Mouse (Mus musculus) forebrain, postnatal 0 days (tissue): ENCODE measurements at regions not wholly inside any gene's neighbourhood (a gene's known extent, or its start where the extent isn't known, plus 50 kb on each side); places are given as distances from the start of the nearest gene placed in this dataset.

Source experiments
- ATAC-seq: fragments of 200-750 bp; cut with Nextera tagmentation; 2 replicates; pipeline ENCODE4 v1.8.0; 2017; ENCODE audit warnings: mild to moderate bottlenecking, moderate library complexity
- DNase-seq: peaks from one replicate; pipeline ENCODE4 v3.0.0-alpha.2; 2015
- H3K27ac ChIP-seq: fragments of 300-500 bp; sonication (generic); 2 replicates; pipeline ENCODE4 v1.5.1; 2014; ENCODE audit warnings: low read depth, mild to moderate bottlenecking, antibody characterized with exemption, low read length, moderate library complexity, mixed read lengths
- H3K27me3 ChIP-seq: fragments of 300-500 bp; sonication (generic); 2 replicates; pipeline ENCODE4 v1.6.1; 2014; ENCODE audit warnings: mild to moderate bottlenecking, low read length, mixed read lengths; ENCODE audit not compliant: insufficient read depth
- H3K36me3 ChIP-seq: fragments of 300-500 bp; sonication (generic); 2 replicates; pipeline ENCODE4 v1.6.1; 2014; ENCODE audit warnings: mild to moderate bottlenecking, moderate library complexity; ENCODE audit not compliant: insufficient read depth
- H3K4me1 ChIP-seq: fragments of 300-500 bp; sonication (generic); 2 replicates; pipeline ENCODE4 v1.6.1; 2014; ENCODE audit warnings: antibody characterized with exemption; ENCODE audit not compliant: insufficient read depth
- H3K4me2 ChIP-seq: fragments of 300-500 bp; sonication (generic); 2 replicates; pipeline ENCODE4 v1.6.1; 2014; ENCODE audit warnings: low read depth, mild to moderate bottlenecking, moderate library complexity
- H3K4me3 ChIP-seq: fragments of 300-500 bp; sonication (generic); 2 replicates; pipeline ENCODE4 v1.5.1; 2014; ENCODE audit warnings: low read depth, low read length, mixed read lengths
- H3K9ac ChIP-seq: fragments of 300-500 bp; sonication (generic); 2 replicates; pipeline ENCODE4 v1.6.1; 2014; ENCODE audit warnings: mild to moderate bottlenecking
- H3K9me3 ChIP-seq: fragments of 300-500 bp; sonication (generic); 2 replicates; pipeline ENCODE4 v1.6.1; 2016; ENCODE audit warnings: low read length
- CTCF ChIP-seq: sonication (generic); IDR thresholded peaks from 2 replicates; pipeline ENCODE4 v1.5.1; 2016; ENCODE audit warnings: antibody characterized with exemption, control low read depth, low read depth
- WGBS: fragments of 180-500 bp; shearing (Covaris S2); extraction: QIAGEN DNeasy Blood & Tissue Kit; methylation state at CpG from one replicate; pipeline ENCODE4 v1.1.7; 2014; 5-methylcytosine and 5-hydroxymethylcytosine counted together

- Histone ChIP-seq H3K4me3 (no peak overlapping the region), H3K9ac (no peak overlapping the region), H3K9me3 (no peaks in the 10 kb centered on the region), H3K4me2 (no peak overlapping the region), H3K27me3 (no peaks in the 10 kb centered on the region), H3K27ac (no peak overlapping the region), H3K4me1 (no peaks in the 10 kb centered on the region), H3K36me3 (no peaks in the 10 kb centered on the region)
- DNase-seq (peak; percentile 7), ATAC-seq (peak; percentile 40; the same call in 1 of the 2 replicates)
- 21% methylated on average over 5 of the region's 5 CpGs for WGBS
- TF ChIP-seq CTCF = no peak
Observed at GRCm38 (mm10) chr12:88530450-88531143, 170.2 kb downstream of the Adck1 start.

DNA sequence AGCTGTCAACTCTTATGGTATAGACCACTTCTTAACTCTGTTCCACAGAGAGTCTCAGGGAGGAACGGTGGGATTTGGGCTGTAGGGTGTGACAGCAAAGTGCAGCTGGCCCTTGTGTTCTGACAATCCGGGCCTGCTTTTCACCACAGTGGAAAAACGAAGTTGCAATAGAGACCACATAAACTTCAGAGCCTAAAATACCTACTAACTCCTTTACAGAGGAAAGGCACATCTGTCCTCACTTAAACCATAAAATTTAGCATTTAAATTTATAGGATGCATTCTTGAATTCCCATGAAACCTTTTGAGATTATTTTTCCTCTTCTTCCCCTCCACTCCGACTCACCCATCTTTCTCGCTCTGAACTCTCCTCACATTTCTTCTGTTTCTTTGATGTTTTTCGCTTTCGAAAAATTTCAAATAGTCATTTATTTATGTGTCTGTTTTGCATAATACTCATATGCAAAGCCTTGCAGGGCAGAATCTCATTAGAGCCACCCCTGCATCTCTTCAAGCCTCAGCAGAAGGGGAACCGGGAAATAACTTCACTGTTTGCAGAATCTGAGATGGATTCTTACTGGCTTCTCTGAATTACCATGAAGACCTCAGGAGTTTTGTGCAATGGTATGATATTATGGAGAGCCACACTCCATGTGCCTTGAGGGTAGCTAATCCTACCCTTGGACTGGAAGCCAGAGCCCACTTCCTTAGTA is 172.1 kb downstream of the Adck1 start:
- TF ChIP-seq CTCF = no peak
- Histone ChIP-seq H3K4me1 (no peaks in the 10 kb centered on the region), H3K27me3 (no peaks in the 10 kb centered on the region), H3K9me3 (no peaks in the 10 kb centered on the region), H3K4me3 (no peak overlapping the region), H3K27ac (no peak overlapping the region), H3K36me3 (no peaks in the 10 kb centered on the region), H3K9ac (no peak overlapping the region), H3K4me2 (no peak overlapping the region)
- ATAC-seq (no peak), DNase-seq (no peak)
- WGBS = 73% methylated on average over 8 of the region's 8 CpGs

- no peak overlapping the region for H3K27ac ChIP-seq
- H3K4me2 ChIP-seq = no peak overlapping the region
- no peaks in the 10 kb centered on the region for H3K36me3 ChIP-seq
- no peak overlapping the region for H3K9ac ChIP-seq
- no peak for DNase-seq
- no peaks in the 10 kb centered on the region for H3K27me3 ChIP-seq
- 78% methylated on average over 1 of the region's 1 CpGs for WGBS
- TF ChIP-seq CTCF = no peak
- ATAC-seq = no peak
- H3K4me1 ChIP-seq = no peaks in the 10 kb centered on the region
- no peaks in the 10 kb centered on the region for H3K9me3 ChIP-seq
- H3K4me3 ChIP-seq = no peak overlapping the region
Observed at GRCm38 (mm10) chr12:88551856-88552255, 170.8 kb upstream of the Nrxn3 start.

- 77% methylated on average over 2 of the region's 2 CpGs for WGBS
- Histone ChIP-seq H3K9ac (no peak overlapping the region), H3K4me2 (no peak overlapping the region), H3K9me3 (no peaks in the 10 kb centered on the region), H3K4me1 (no peaks in the 10 kb centered on the region), H3K27ac (no peak overlapping the region), H3K27me3 (no peaks in the 10 kb centered on the region), H3K36me3 (no peaks in the 10 kb centered on the region), H3K4me3 (no peak overlapping the region)
- ATAC-seq (no peak), DNase-seq (no peak)
- no peak for TF ChIP-seq CTCF
Observed at GRCm38 (mm10) chr12:88555475-88555874, 167.2 kb upstream of the Nrxn3 start.

DNA sequence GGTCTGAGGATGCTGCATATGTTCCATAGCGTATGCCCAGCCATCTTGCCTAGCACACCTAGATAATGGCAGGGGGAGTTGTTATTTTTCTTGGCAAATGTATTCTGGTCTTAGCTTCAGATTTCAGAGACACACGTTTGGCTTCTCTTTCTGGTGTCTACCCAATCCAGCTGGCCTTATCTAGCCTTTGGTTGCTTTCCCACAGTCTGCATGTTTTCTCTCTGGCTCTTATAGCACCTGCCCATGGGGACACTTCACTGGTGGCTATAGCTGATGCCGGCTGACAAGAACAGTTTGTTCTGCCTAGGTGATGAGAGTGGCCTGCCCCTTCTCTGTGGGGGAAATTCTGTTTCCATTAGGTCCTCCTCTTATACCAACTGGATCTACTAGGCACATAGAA is 164.6 kb upstream of the Nrxn3 start:
- Histone ChIP-seq H3K9ac (no peak overlapping the region), H3K4me3 (no peak overlapping the region), H3K4me1 (no peaks in the 10 kb centered on the region), H3K4me2 (no peak overlapping the region), H3K27ac (no peak overlapping the region), H3K36me3 (no peaks in the 10 kb centered on the region), H3K27me3 (no peaks in the 10 kb centered on the region), H3K9me3 (no peaks in the 10 kb centered on the region)
- no peak for TF ChIP-seq CTCF
- 74% methylated on average over 3 of the region's 3 CpGs for WGBS
- no peak for DNase-seq
- no peak for ATAC-seq

DNA sequence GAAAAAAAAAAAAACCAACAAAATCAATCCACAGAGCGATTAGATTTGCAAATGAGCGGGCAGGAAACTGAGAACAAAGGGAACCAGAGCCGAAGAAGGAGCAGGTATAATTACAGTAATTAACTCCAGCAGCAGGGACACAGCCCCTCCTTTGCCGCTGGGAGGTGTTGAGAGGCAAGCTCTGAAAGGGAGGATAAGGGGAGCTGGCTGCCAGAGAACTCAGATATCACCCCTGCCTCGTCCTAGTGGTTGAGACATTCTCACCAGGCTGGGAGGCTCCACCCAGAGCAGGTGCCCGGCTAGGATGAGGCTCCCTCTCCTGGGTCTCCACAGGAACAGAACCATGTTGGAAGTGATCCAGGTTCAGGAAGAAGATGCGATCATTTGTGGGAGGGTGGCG is 142.7 kb upstream of the Nrxn3 start:
- Histone ChIP-seq H3K9ac (no peak overlapping the region), H3K27me3 (no peaks in the 10 kb centered on the region), H3K4me3 (no peak overlapping the region), H3K4me2 (peak overlapping the region; percentile 9; the same call in 1 of the 2 replicates), H3K9me3 (no peaks in the 10 kb centered on the region), H3K27ac (peak overlapping the region; percentile 69; the same call in 1 of the 2 replicates), H3K4me1 (no peaks in the 10 kb centered on the region), H3K36me3 (no peaks in the 10 kb centered on the region)
- peak; percentile 44 for TF ChIP-seq CTCF
- DNase-seq (peak; percentile 61), ATAC-seq (peak; percentile 96)
- 9% methylated on average over 8 of the region's 8 CpGs for WGBS

- no peak overlapping the region for H3K27ac ChIP-seq
- H3K9ac ChIP-seq = no peak overlapping the region
- no peak for TF ChIP-seq CTCF
- H3K4me1 ChIP-seq = no peaks in the 10 kb centered on the region
- H3K27me3 ChIP-seq = no peaks in the 10 kb centered on the region
- no peaks in the 10 kb centered on the region for H3K9me3 ChIP-seq
- no peaks in the 10 kb centered on the region for H3K36me3 ChIP-seq
- no peak for DNase-seq
- H3K4me3 ChIP-seq = no peak overlapping the region
- H3K4me2 ChIP-seq = no peak overlapping the region
- ATAC-seq = no peak
Observed at GRCm38 (mm10) chr12:88605939-88606338, 116.7 kb upstream of the Nrxn3 start.
